Mouse (Mus musculus): Measurements from ENCODE around the gene Srcin1. TPM values are rescaled to one million over a fixed set of nuclear protein-coding genes. Genes with fewer than 3 reads are reported as not detected.

Srcin1 gene
- polyA plus RNA-seq, 1 experiment = 7.0 TPM

GRCm38 (mm10) chr11:97469828-97470227 is 106.2 kb downstream of the Srcin1 start:
- no peak overlapping the region for H3K4me3 ChIP-seq (replicated peaks; ENCODE audit: extremely low read depth, low read depth, low read length)
- TF ChIP-seq POLR2A (IDR thresholded peaks at IDR 0.05; ENCODE audit: borderline replicate concordance, extremely low read depth, low read depth, low read length) (no peak), CTCF (IDR thresholded peaks at IDR 0.05; ENCODE audit: insufficient read depth, low read length) (no peak)
- DNase-seq = no peak
- WGBS = 91% methylated on average over 7 of the region's 7 CpGs
- H3K4me1 ChIP-seq (ENCODE audit: control insufficient read depth, insufficient read depth, low read length) = no peaks in the 10 kb centered on the region

DNA sequence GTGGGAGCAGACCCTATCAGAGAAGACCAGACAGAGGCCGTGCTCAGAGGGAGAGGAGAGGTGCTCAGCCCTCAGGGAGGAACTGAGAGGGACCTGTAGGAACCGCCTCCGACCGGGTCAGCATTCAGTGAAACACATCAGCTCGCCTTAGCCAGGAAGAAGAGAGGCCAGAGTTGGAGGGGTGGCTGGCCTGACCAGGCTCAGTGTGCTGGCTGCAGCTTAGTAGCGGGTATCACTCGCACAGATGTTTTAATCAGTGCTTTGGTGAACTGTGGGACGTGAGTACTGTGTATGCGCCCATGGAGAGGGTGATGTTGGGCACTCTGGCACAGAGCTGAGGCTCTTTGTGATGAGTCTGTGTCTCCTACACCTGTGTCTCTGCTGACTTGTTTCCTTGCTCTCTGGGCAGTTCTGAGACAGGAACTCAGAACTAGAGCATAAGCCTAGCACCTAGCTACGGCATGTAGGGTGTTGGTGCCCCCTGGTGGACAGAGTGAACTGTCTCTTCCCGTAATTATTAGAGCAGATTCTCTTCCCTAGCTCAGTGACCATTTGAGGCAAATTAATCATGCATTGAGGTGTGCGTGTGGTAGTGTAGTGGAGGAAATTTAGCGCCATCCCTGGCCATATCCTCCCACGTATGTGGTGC is 107.2 kb downstream of the Srcin1 start:
- TF ChIP-seq CTCF (IDR thresholded peaks at IDR 0.05; ENCODE audit: insufficient read depth, low read length) = peak; percentile 98
- no peak for TF ChIP-seq POLR2A (IDR thresholded peaks at IDR 0.05; ENCODE audit: borderline replicate concordance, extremely low read depth, low read depth, low read length)
- no peak overlapping the region for H3K4me3 ChIP-seq (replicated peaks; ENCODE audit: extremely low read depth, low read depth, low read length)
- peak; percentile 85 for DNase-seq
- 51% methylated on average over 14 of the region's 14 CpGs for WGBS
- no peaks in the 10 kb centered on the region for H3K4me1 ChIP-seq (ENCODE audit: control insufficient read depth, insufficient read depth, low read length)

DNA sequence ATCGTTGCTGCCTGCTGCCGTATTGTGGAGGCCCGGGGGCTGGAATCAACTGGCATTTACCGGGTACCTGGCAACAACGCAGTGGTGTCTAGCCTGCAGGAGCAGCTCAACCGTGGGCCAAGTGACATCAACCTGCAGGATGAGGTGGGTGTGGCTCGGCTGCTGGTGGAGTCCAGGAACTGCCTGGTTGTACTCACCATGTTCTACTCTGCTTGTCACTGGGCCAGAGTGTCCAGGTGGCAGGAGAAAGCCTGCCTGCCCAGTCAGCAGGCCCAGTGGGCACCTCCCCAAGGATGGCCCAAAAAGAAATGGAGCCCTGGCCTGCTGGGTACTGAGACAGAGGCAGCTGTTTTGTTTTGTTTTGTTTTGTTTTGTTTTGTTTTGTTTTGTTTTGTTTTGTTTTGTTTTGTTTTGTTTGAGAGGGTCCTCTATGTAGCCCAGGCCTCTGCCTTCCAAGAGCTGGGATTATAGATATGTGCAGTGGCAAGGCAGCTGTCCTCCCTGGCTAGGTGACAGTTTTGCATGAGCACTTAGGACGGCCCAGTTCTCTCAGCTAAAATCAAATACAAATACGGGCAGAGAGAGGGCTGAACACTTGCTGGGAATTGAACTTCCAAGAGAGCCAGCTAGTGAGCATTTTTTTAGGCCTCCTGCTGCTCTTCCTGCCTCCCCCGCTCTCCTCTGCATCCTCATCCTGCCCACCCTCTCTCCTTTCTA is 109.4 kb downstream of the Srcin1 start:
- H3K4me1 ChIP-seq (ENCODE audit: control insufficient read depth, insufficient read depth, low read length) = no peaks in the 10 kb centered on the region
- TF ChIP-seq CTCF (IDR thresholded peaks at IDR 0.05; ENCODE audit: insufficient read depth, low read length) (no peak), POLR2A (IDR thresholded peaks at IDR 0.05; ENCODE audit: borderline replicate concordance, extremely low read depth, low read depth, low read length) (no peak)
- no peak for DNase-seq
- no peak overlapping the region for H3K4me3 ChIP-seq (replicated peaks; ENCODE audit: extremely low read depth, low read depth, low read length)
- 63% methylated on average over 10 of the region's 10 CpGs for WGBS

DNA sequence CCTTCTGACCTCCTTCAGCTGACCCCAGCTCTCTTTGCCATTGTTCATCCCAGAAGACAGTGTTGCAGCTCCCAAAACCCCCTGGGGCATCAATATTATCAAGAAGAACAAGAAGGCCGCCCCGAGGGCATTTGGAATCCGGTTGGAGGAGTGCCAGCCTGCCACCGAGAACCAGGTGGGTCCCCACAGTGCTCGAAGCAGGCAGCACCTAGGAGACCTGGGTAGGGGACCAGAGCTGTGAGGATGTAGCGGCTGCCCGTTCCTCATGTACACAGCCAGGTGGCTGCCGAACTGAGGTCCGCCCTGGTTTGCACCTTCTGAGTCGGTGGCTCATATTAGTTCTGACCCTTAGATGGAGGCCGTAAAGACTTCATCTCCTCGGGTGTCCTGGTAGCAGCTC is 110.0 kb downstream of the Srcin1 start:
- no peak for TF ChIP-seq CTCF (IDR thresholded peaks at IDR 0.05; ENCODE audit: insufficient read depth, low read length)
- no peak for TF ChIP-seq POLR2A (IDR thresholded peaks at IDR 0.05; ENCODE audit: borderline replicate concordance, extremely low read depth, low read depth, low read length)
- no peak for DNase-seq
- no peaks in the 10 kb centered on the region for H3K4me1 ChIP-seq (ENCODE audit: control insufficient read depth, insufficient read depth, low read length)
- H3K4me3 ChIP-seq (replicated peaks; ENCODE audit: extremely low read depth, low read depth, low read length) = no peak overlapping the region
- 82% methylated on average over 12 of the region's 12 CpGs for WGBS

GRCm38 (mm10) chr11:97463991-97464390 is 112.0 kb downstream of the Srcin1 start:
- TF ChIP-seq CTCF (IDR thresholded peaks at IDR 0.05; ENCODE audit: insufficient read depth, low read length) = no peak

GRCm38 (mm10) chr11:97463166-97463565 is 112.8 kb downstream of the Srcin1 start:
- no peak for TF ChIP-seq CTCF (IDR thresholded peaks at IDR 0.05; ENCODE audit: insufficient read depth, low read length)
- TF ChIP-seq POLR2A (IDR thresholded peaks at IDR 0.05; ENCODE audit: borderline replicate concordance, extremely low read depth, low read depth, low read length) = no peak
- H3K4me1 ChIP-seq (ENCODE audit: control insufficient read depth, insufficient read depth, low read length) = no peaks in the 10 kb centered on the region
- no peak for DNase-seq
- WGBS = 78% methylated on average over 33 of the region's 33 CpGs
- H3K4me3 ChIP-seq (replicated peaks; ENCODE audit: extremely low read depth, low read depth, low read length) = no peak overlapping the region

More at GRCm38 (mm10) chr11:97463991-97464390, 112.0 kb downstream of the Srcin1 start:
- no peak overlapping the region for H3K4me3 ChIP-seq (replicated peaks; ENCODE audit: extremely low read depth, low read depth, low read length)
- WGBS = 91% methylated on average over 4 of the region's 4 CpGs
- DNase-seq = no peak
- no peaks in the 10 kb centered on the region for H3K4me1 ChIP-seq (ENCODE audit: control insufficient read depth, insufficient read depth, low read length)

DNA sequence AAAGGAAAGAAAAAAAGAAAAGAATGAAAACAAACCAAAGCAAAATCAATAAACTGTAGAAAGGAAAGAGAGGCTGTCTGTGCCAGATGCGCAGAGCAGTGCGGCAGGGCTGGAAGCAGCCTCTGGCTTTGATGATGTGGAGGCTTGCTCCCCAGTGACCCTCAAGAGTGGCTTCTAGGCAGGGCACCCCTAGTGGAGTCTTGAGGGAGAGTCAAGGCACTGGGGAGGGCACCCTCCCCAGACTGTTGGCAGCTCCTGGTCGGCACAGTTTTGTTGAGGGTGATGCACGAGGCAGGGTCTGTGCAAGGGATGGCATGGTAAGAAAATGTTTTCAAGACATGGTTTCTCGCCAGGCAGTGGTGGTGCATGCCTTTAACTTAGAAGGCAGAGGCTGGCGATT is 113.4 kb downstream of the Srcin1 start:
- no peak for DNase-seq
- no peak overlapping the region for H3K4me3 ChIP-seq (replicated peaks; ENCODE audit: extremely low read depth, low read depth, low read length)
- TF ChIP-seq CTCF (IDR thresholded peaks at IDR 0.05; ENCODE audit: insufficient read depth, low read length) (no peak), POLR2A (IDR thresholded peaks at IDR 0.05; ENCODE audit: borderline replicate concordance, extremely low read depth, low read depth, low read length) (no peak)
- no peaks in the 10 kb centered on the region for H3K4me1 ChIP-seq (ENCODE audit: control insufficient read depth, insufficient read depth, low read length)
- WGBS = 88% methylated on average over 6 of the region's 6 CpGs

DNA sequence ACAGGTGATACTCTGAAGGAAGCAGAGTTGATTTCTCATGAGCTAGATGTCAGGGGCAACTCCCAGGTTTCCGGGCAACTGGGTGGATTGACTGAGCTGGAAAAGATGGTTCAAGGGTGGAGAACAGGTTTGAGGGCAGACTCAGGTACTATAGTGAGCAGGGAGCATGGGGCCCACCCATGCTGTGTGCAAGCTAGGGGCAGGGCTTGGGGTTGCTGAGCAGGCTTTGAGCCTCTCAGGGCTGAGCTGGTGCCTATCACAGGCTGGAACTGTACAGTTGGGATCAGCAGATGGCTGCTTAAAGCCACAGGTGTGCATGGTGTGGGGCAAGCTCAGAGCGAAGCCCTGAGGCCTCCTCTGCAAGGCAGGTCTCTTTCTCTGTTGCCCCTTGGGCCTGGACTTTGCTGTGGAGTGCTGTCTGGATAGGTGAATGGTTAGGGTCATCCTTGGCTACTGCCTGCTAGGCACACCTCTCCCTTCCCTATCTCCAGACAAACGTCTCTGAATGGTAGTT is 114.6 kb downstream of the Srcin1 start:
- no peak for DNase-seq
- TF ChIP-seq CTCF (IDR thresholded peaks at IDR 0.05; ENCODE audit: insufficient read depth, low read length) = no peak
- TF ChIP-seq POLR2A (IDR thresholded peaks at IDR 0.05; ENCODE audit: borderline replicate concordance, extremely low read depth, low read depth, low read length) = no peak
- H3K4me1 ChIP-seq (ENCODE audit: control insufficient read depth, insufficient read depth, low read length) = no peaks in the 10 kb centered on the region
- no peak overlapping the region for H3K4me3 ChIP-seq (replicated peaks; ENCODE audit: extremely low read depth, low read depth, low read length)
- WGBS = 93% methylated on average over 3 of the region's 3 CpGs

Other genes starting within 250 kb of the Srcin1 start
- gene Gpr179, start 224.1 kb downstream of the Srcin1 start, polyA plus RNA-seq (2012; rRNA removed) = 0.23 and 0.24 TPM in 2 replicates
- 9.8 and 11.3 TPM in 2 replicates for gene Socs7, start 213.6 kb downstream of the Srcin1 start, polyA plus RNA-seq (2012; rRNA removed)
- 74.3 and 90.6 TPM in 2 replicates for gene Arhgap23, start 160.7 kb downstream of the Srcin1 start, polyA plus RNA-seq (2012; rRNA removed)
- gene 4933428G20Rik, start 75.8 kb downstream of the Srcin1 start, polyA plus RNA-seq (2012; rRNA removed) = 0.08 TPM in 1 of 2 replicates, not detected in the other
- 6.4 and 12.3 TPM in 2 replicates for gene Epop, start 53.5 kb upstream of the Srcin1 start, polyA plus RNA-seq (2012; rRNA removed)
- 65.9 and 79.6 TPM in 2 replicates for gene Mllt6, start 87.2 kb upstream of the Srcin1 start, polyA plus RNA-seq (2012; rRNA removed)
- 26.4 and 34.0 TPM in 2 replicates for gene Cisd3, start 109.6 kb upstream of the Srcin1 start, polyA plus RNA-seq (2012; rRNA removed)
- gene Pcgf2, start 124.3 kb upstream of the Srcin1 start, polyA plus RNA-seq (2012; rRNA removed) = 65.9 and 81.9 TPM in 2 replicates
- gene Psmb3, start 127.2 kb upstream of the Srcin1 start, polyA plus RNA-seq (2012; rRNA removed) = 214 and 264 TPM in 2 replicates
- 11.9 and 14.6 TPM in 2 replicates for gene Pip4k2b, start 168.5 kb upstream of the Srcin1 start, polyA plus RNA-seq (2012; rRNA removed)
- 7.0 and 11.6 TPM in 2 replicates for gene Cwc25, start 190.4 kb upstream of the Srcin1 start, polyA plus RNA-seq (2012; rRNA removed)
- 0.22 TPM in 1 of 2 replicates, not detected in the other for gene 1700001P01Rik, start 199.7 kb upstream of the Srcin1 start, polyA plus RNA-seq (2012; rRNA removed)
- gene Rpl23, start 206.3 kb upstream of the Srcin1 start, polyA plus RNA-seq (2012; rRNA removed) = 81.7 and 95.5 TPM in 2 replicates
- 120 and 137 TPM in 2 replicates for gene Lasp1, start 222.8 kb upstream of the Srcin1 start, polyA plus RNA-seq (2012; rRNA removed)

Measured in lung, adult 2 months (tissue).